Mouse (Mus musculus): ENCODE data around the gene Artn.

Gene Artn

GRCm38 (mm10) chr4:117929391-117929881 lies at the start of gene Artn:
Artn (minus strand) TSS chr4:117929763.
- DNase-seq (ENCODE audit: low read depth, low spot score): no peak
- Histone ChIP-seq H3K27me3 (ENCODE audit: control insufficient read depth, insufficient read depth, low read length, poor library complexity, severe bottlenecking) (no peaks in the 10 kb centered on the region), H3K36me3 (ENCODE audit: control insufficient read depth, insufficient read depth, low read length, poor library complexity, severe bottlenecking) (no peaks in the 10 kb centered on the region)

- Histone ChIP-seq H3K27me3 (ENCODE audit: control insufficient read depth, insufficient read depth, low read length, poor library complexity, severe bottlenecking) (no peaks in the 10 kb centered on the region), H3K36me3 (ENCODE audit: control insufficient read depth, insufficient read depth, low read length, poor library complexity, severe bottlenecking) (no peaks in the 10 kb centered on the region)
- no peak for DNase-seq (ENCODE audit: low read depth, low spot score)
These were observed 49.6 kb upstream of the Artn start for GRCm38 (mm10) chr4:117979181-117979580.

- DNase-seq (ENCODE audit: low read depth, low spot score): no peak
- Histone ChIP-seq H3K36me3 (ENCODE audit: control insufficient read depth, insufficient read depth, low read length, poor library complexity, severe bottlenecking) (no peaks in the 10 kb centered on the region), H3K27me3 (ENCODE audit: control insufficient read depth, insufficient read depth, low read length, poor library complexity, severe bottlenecking) (no peaks in the 10 kb centered on the region)
These were observed 48.7 kb upstream of the Artn start for GRCm38 (mm10) chr4:117978282-117978681.

DNA sequence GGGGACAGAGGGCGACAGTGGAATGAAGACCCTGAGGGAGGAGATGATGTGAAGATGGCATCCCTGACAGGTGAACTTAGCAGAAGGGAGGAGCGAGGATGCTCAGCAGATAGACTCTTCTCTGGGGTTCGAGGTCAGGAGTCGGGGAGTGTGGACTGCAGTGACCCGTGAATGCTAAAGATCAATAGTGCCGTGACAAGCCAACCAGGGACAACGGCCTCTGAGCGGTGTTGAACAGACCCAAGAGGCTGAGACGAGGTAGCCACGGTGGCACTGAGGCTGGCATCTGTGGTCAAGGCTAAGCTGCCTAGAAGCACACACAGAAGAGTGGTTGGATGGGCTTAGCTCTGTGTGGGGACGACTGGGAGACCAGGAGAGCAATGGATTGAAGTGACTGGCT lies 48.3 kb upstream of the Artn start:
- no peak for DNase-seq (ENCODE audit: low read depth, low spot score)
- no peaks in the 10 kb centered on the region for H3K27me3 ChIP-seq (ENCODE audit: control insufficient read depth, insufficient read depth, low read length, poor library complexity, severe bottlenecking)
- H3K36me3 ChIP-seq (ENCODE audit: control insufficient read depth, insufficient read depth, low read length, poor library complexity, severe bottlenecking): no peaks in the 10 kb centered on the region

DNA sequence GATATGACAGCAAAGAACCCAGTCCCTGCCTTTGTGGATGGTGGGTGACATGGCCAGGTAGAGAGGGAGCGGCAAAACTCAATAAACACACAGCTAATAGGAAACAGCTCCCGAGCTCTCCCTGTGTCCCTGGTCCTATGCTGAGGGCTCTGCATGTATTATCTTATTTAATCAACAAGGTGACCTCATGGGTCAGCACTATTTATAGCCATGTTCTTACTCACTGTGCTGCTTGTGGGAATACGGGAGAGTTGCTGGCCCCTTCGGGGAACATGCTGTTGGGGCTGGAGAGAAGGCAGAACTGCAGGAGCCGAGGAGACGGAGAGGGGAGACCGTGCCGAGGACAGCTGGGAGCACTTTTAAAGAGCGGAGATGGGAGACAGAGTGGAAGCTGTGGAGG lies 47.8 kb upstream of the Artn start:
- no peaks in the 10 kb centered on the region for H3K36me3 ChIP-seq (ENCODE audit: control insufficient read depth, insufficient read depth, low read length, poor library complexity, severe bottlenecking)
- no peaks in the 10 kb centered on the region for H3K27me3 ChIP-seq (ENCODE audit: control insufficient read depth, insufficient read depth, low read length, poor library complexity, severe bottlenecking)
- no peak for DNase-seq (ENCODE audit: low read depth, low spot score)

- Histone ChIP-seq H3K36me3 (ENCODE audit: control insufficient read depth, insufficient read depth, low read length, poor library complexity, severe bottlenecking) (no peaks in the 10 kb centered on the region), H3K27me3 (ENCODE audit: control insufficient read depth, insufficient read depth, low read length, poor library complexity, severe bottlenecking) (no peaks in the 10 kb centered on the region)
- no peak for DNase-seq (ENCODE audit: low read depth, low spot score)
These were observed 46.3 kb upstream of the Artn start for GRCm38 (mm10) chr4:117975820-117976219.

DNA sequence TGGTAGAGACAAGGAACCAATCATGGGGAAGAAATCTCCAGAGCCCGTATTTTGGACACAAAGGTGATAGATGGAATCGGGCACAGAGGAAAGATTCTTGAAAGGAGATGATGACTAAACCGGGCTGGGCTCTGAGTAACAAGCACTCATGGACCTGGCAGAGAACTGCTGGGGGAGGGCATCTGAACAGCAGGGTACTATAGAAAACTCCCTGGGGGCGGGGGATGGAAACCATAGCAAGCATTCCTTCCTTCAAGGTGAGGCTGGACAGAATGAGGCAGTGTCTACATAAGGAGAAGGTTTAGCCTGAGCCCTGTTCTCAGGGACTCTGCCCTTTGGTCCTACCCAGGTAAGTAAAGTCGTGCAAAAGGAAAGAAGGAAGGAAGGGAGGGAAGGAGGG lies 45.2 kb upstream of the Artn start:
- DNase-seq (ENCODE audit: low read depth, low spot score): no peak
- Histone ChIP-seq H3K27me3 (ENCODE audit: control insufficient read depth, insufficient read depth, low read length, poor library complexity, severe bottlenecking) (no peaks in the 10 kb centered on the region), H3K36me3 (ENCODE audit: control insufficient read depth, insufficient read depth, low read length, poor library complexity, severe bottlenecking) (no peaks in the 10 kb centered on the region)

- Histone ChIP-seq H3K27me3 (ENCODE audit: control insufficient read depth, insufficient read depth, low read length, poor library complexity, severe bottlenecking) (no peaks in the 10 kb centered on the region), H3K36me3 (ENCODE audit: control insufficient read depth, insufficient read depth, low read length, poor library complexity, severe bottlenecking) (no peaks in the 10 kb centered on the region)
- no peak for DNase-seq (ENCODE audit: low read depth, low spot score)
These were observed 43.4 kb upstream of the Artn start for GRCm38 (mm10) chr4:117972999-117973398.

GRCm38 (mm10) chr4:117964346-117965025 lies 34.9 kb upstream of the Artn start:
- no peaks in the 10 kb centered on the region for H3K27me3 ChIP-seq (ENCODE audit: control insufficient read depth, insufficient read depth, low read length, poor library complexity, severe bottlenecking)
- DNase-seq (ENCODE audit: low read depth, low spot score): no peak
- no peaks in the 10 kb centered on the region; the same call in 1 of the 2 replicates for H3K36me3 ChIP-seq (ENCODE audit: control insufficient read depth, insufficient read depth, low read length, poor library complexity, severe bottlenecking)

DNA sequence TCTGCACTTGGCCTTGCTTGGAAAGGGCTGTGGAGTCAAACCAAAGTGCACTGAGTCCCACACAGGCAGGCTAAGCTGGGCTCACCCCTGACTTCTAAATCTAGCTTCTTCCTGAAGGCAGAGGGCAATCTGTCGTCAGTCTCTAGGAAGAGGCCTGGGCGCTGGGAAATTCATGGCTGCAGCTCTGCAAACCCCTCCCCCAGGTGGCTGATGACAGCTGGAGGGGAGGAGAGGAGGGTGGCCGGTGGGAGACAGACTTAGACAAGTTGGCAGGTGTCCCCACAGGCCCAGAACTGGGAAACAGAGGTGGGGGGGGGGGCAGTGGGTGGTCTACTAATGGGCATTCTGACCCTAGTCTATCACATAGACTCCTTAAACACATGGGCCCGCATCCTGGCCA lies 27.9 kb upstream of the Artn start:
- Histone ChIP-seq H3K36me3 (ENCODE audit: control insufficient read depth, insufficient read depth, low read length, poor library complexity, severe bottlenecking) (no peaks in the 10 kb centered on the region; the same call in none of the 2 replicates), H3K27me3 (ENCODE audit: control insufficient read depth, insufficient read depth, low read length, poor library complexity, severe bottlenecking) (no peaks in the 10 kb centered on the region)
- no peak for DNase-seq (ENCODE audit: low read depth, low spot score)

- Histone ChIP-seq H3K27me3 (ENCODE audit: control insufficient read depth, insufficient read depth, low read length, poor library complexity, severe bottlenecking) (no peaks in the 10 kb centered on the region), H3K36me3 (ENCODE audit: control insufficient read depth, insufficient read depth, low read length, poor library complexity, severe bottlenecking) (no peaks in the 10 kb centered on the region; the same call in 1 of the 2 replicates)
- no peak for DNase-seq (ENCODE audit: low read depth, low spot score)
These were observed 17.9 kb upstream of the Artn start for GRCm38 (mm10) chr4:117947493-117947892.

DNA sequence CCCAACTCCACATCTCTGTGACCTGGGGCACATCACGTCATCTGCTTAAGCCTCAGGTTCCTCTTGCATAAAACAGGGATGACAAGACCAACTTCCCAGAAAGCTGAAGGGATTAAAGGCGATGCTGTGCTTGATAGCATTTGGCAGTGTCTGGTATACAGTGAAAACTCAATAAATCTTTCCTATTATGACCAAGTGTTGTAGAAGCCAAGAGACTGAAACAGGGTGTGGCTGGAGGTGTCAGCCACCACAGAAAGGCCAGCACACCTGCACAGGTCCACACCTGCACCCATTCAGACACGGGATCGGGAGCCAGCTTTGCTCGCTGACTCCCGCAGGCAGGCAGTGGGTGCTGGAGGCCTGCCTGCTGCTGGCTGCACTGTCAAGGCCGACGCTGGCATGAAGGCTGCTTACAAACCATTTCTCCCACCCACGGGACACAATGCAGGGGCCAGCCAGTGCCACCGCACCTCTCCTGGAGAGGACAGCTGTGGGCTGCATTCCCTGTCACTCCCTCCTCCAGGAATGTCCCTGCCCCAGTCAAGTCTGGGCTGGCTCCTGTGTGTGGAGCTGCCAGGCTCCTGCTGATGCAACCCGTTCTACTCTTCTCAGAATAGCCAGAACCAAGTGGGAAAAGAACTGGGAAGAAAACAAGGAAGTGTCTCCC lies 17.2 kb upstream of the Artn start:
- DNase-seq (ENCODE audit: low read depth, low spot score): no peak
- no peaks in the 10 kb centered on the region for H3K36me3 ChIP-seq (ENCODE audit: control insufficient read depth, insufficient read depth, low read length, poor library complexity, severe bottlenecking)
- H3K27me3 ChIP-seq (ENCODE audit: control insufficient read depth, insufficient read depth, low read length, poor library complexity, severe bottlenecking): no peaks in the 10 kb centered on the region

DNA sequence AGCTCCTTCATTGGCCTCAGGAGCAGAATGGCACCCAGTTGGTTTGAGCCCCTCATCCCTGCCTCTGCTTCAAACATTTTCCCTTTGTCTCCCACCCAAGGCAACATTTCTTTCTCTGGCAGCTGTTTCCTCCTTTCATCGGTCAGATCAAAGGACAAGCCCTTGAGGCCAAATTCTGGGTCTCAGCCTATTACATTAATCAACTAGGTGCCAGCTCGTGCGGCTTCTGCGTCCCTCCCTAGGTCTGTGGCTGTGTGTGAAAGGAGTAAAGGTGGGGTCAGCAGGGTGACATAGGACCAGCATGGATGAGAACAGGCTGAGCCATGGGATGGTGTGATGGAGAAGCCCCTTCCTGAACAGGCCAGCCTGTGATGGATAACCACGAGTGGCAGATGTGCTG lies 13.8 kb upstream of the Artn start:
- no peak for DNase-seq (ENCODE audit: low read depth, low spot score)
- H3K27me3 ChIP-seq (ENCODE audit: control insufficient read depth, insufficient read depth, low read length, poor library complexity, severe bottlenecking): no peaks in the 10 kb centered on the region

DNA sequence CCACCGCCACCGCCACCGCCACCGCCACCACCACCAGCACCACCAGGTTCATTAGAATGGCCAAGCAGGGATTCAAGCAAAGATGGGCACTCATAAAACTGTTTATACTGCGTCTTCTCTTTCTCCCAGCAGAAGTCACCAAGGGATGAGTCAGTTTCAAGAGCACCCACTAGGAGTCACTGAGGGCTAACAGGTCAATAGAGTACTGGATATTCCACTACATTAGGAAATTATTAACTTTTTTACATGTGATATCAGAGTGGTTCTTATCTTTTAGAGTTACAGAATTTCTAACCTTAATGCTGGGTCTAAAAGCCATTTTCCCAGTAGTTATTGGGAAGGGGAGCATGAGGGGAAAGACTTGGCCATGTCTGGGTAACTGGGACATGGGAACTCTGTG lies 7.4 kb upstream of the Artn start:
- Histone ChIP-seq H3K27me3 (ENCODE audit: control insufficient read depth, insufficient read depth, low read length, poor library complexity, severe bottlenecking) (no peaks in the 10 kb centered on the region), H3K36me3 (ENCODE audit: control insufficient read depth, insufficient read depth, low read length, poor library complexity, severe bottlenecking) (no peaks in the 10 kb centered on the region)
- DNase-seq (ENCODE audit: low read depth, low spot score): no peak

More for the DNA sequence above, 13.8 kb upstream of the Artn start:
- no peaks in the 10 kb centered on the region for H3K36me3 ChIP-seq (ENCODE audit: control insufficient read depth, insufficient read depth, low read length, poor library complexity, severe bottlenecking)

DNA sequence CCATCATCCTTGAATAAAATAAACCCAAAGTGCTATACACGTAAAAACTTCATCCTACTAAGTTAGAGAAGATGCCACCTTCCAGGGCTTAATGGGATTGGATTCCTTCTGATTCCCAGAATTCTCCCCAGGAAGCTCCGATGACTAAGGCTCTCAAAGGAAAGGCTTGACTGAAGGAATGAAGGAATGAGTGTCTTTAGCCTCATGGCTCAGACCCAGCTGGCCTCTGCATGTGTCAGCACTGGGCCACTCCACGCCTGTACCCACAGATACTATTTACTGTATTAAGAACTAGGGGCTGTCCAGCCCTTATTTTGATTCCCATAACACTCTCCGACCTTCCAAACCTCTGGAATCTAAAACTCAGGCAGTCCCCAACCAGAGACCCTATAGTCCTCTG lies 4.5 kb upstream of the Artn start:
- H3K27me3 ChIP-seq (ENCODE audit: control insufficient read depth, insufficient read depth, low read length, poor library complexity, severe bottlenecking): no peaks in the 10 kb centered on the region
- no peaks in the 10 kb centered on the region for H3K36me3 ChIP-seq (ENCODE audit: control insufficient read depth, insufficient read depth, low read length, poor library complexity, severe bottlenecking)
- DNase-seq (ENCODE audit: low read depth, low spot score): no peak

All from splenic B cell, adult 2 months (primary cell).